Mouse (Mus musculus) heart, embryonic 13.5 days (tissue): ENCODE data around the gene Cav3. TPM values are rescaled to one million over a fixed set of nuclear protein-coding genes. Genes with fewer than 3 reads are reported as not detected.
A peak's percentile ranks its signal among the peaks of the same experiment; 100 is the strongest.

ENCODE experiments used
- ATAC-seq: fragments of 200-750 bp; cut with Nextera tagmentation; 2 replicates; pipeline ENCODE4 v1.8.0; 2017; ENCODE audit warnings: moderate TSS enrichment; ENCODE audit not compliant: insufficient number of reproducible peaks, low FRiP score, low TSS enrichment; ENCODE audit errors: extremely low read depth
- H3K27ac ChIP-seq: fragments of 300-500 bp; sonication (generic); replicated peaks from 2 replicates; pipeline ENCODE4 v1.5.1; 2015; ENCODE audit warnings: moderate library complexity, mild to moderate bottlenecking, inconsistent platforms
- H3K27me3 ChIP-seq: fragments of 300-500 bp; sonication (generic); replicated peaks from 2 replicates; pipeline ENCODE4 v1.6.1; 2015; ENCODE audit warnings: mild to moderate bottlenecking, inconsistent platforms
- H3K36me3 ChIP-seq: fragments of 300-500 bp; sonication (generic); 2 replicates; pipeline ENCODE4 v1.6.1; 2015; ENCODE audit warnings: mild to moderate bottlenecking, inconsistent platforms
- H3K4me1 ChIP-seq: fragments of 300-500 bp; sonication (generic); 2 replicates; pipeline ENCODE4 v1.6.1; 2015; ENCODE audit warnings: inconsistent platforms
- H3K4me2 ChIP-seq: fragments of 300-500 bp; sonication (generic); 2 replicates; pipeline ENCODE4 v1.6.1; 2015; ENCODE audit warnings: inconsistent platforms, mild to moderate bottlenecking, moderate library complexity
- H3K4me3 ChIP-seq: fragments of 300-500 bp; sonication (generic); 2 replicates; pipeline ENCODE4 v1.5.1; 2015; ENCODE audit warnings: moderate library complexity, mild to moderate bottlenecking, inconsistent platforms
- H3K9ac ChIP-seq: fragments of 300-500 bp; sonication (generic); 2 replicates; pipeline ENCODE4 v1.6.1; 2015; ENCODE audit warnings: inconsistent platforms, mild to moderate bottlenecking, moderate library complexity
- H3K9me3 ChIP-seq: fragments of 300-500 bp; sonication (generic); 2 replicates; pipeline ENCODE4 v1.6.1; 2016; ENCODE audit warnings: inconsistent platforms
- WGBS: fragments of 180-500 bp; shearing (Covaris S2); methylation state at CpG from one replicate; pipeline ENCODE4 v1.1.7; 2015; ENCODE audit warnings: mixed read lengths; 5-methylcytosine and 5-hydroxymethylcytosine counted together
- polyA plus RNA-seq: library from polyadenylated mRNA; unstranded; fragments of >200 nt; fragmentation: Nextera tagmentation; extraction: Ambion mirVana; gene quantifications from 2 replicates; pipeline ENCODE4 v1.2.1, GENCODE M21; 2015

Gene Cav3
- polyA plus RNA-seq, 1 experiment from 2014 or later: 75.5 TPM

- no peak overlapping the region for H3K9ac ChIP-seq
- no peak overlapping the region for H3K4me2 ChIP-seq
- 0 out of 2 replicates have a peak, but pooled peaks cover 5% of the 10 kb centered on the region for H3K4me1 ChIP-seq
- H3K4me3 ChIP-seq: no peak overlapping the region
- no peak for ATAC-seq
- peaks cover 39% of the 10 kb centered on the region for H3K27me3 ChIP-seq
- WGBS: 49% methylated on average over 13 of the region's 13 CpGs
- no peak overlapping the region for H3K27ac ChIP-seq
- no peaks in the 10 kb centered on the region for H3K36me3 ChIP-seq
- no peaks in the 10 kb centered on the region for H3K9me3 ChIP-seq
Observed at GRCm38 (mm10) chr6:112479861-112480260, 20.6 kb downstream of the Cav3 start.

GRCm38 (mm10) chr6:112484316-112484715 is 25.0 kb downstream of the Cav3 start:
- Histone ChIP-seq H3K36me3 (no peaks in the 10 kb centered on the region), H3K9ac (no peak overlapping the region), H3K27ac (no peak overlapping the region), H3K9me3 (no peaks in the 10 kb centered on the region), H3K4me3 (no peak overlapping the region), H3K27me3 (peaks cover 80% of the 10 kb centered on the region), H3K4me1 (peaks cover 12% of the 10 kb centered on the region), H3K4me2 (no peak overlapping the region)
- 5% methylated on average over 4 of the region's 4 CpGs for WGBS
- no peak for ATAC-seq

- Histone ChIP-seq H3K27ac (no peak overlapping the region), H3K9ac (no peak overlapping the region), H3K4me1 (peaks cover 22% of the 10 kb centered on the region), H3K36me3 (no peaks in the 10 kb centered on the region), H3K4me2 (no peak overlapping the region), H3K9me3 (no peaks in the 10 kb centered on the region), H3K27me3 (peaks cover 91% of the 10 kb centered on the region), H3K4me3 (no peak overlapping the region)
- 82% methylated on average over 5 of the region's 5 CpGs for WGBS
- ATAC-seq: no peak
Observed at GRCm38 (mm10) chr6:112487993-112488392, 28.7 kb downstream of the Cav3 start.

GRCm38 (mm10) chr6:112488821-112489180 is 29.5 kb downstream of the Cav3 start:
- peaks cover 88% of the 10 kb centered on the region for H3K27me3 ChIP-seq
- no peaks in the 10 kb centered on the region for H3K36me3 ChIP-seq
- H3K4me3 ChIP-seq: peak overlapping the region; percentile 46
- peak overlapping the region; percentile 73 for H3K4me2 ChIP-seq
- 25% methylated on average over 24 of the region's 24 CpGs for WGBS
- peaks cover 22% of the 10 kb centered on the region for H3K4me1 ChIP-seq
- H3K27ac ChIP-seq: no peak overlapping the region
- H3K9ac ChIP-seq: peak overlapping the region; percentile 59; the same call in 1 of the 2 replicates
- no peak for ATAC-seq
- H3K9me3 ChIP-seq: no peaks in the 10 kb centered on the region

GRCm38 (mm10) chr6:112489181-112489909 is 30.0 kb downstream of the Cav3 start:
- Histone ChIP-seq H3K9ac (peak overlapping the region; percentile 59), H3K9me3 (no peaks in the 10 kb centered on the region), H3K4me2 (peak overlapping the region; percentile 73), H3K27ac (no peak overlapping the region), H3K4me1 (peaks cover 22% of the 10 kb centered on the region), H3K27me3 (peaks cover 84% of the 10 kb centered on the region), H3K4me3 (peak overlapping the region; percentile 46), H3K36me3 (no peaks in the 10 kb centered on the region)
- no peak for ATAC-seq
- WGBS: 5% methylated on average over 71 of the region's 72 CpGs

GRCm38 (mm10) chr6:112489910-112490559 is 30.7 kb downstream of the Cav3 start, which contains the start of gene Oxtr:
Gene Oxtr (minus strand): TSS chr6:112489943.
- Histone ChIP-seq H3K36me3 (no peaks in the 10 kb centered on the region), H3K4me3 (peak within 1 kb of the TSS; percentile 46), H3K27ac (no peak within 1 kb of the TSS), H3K27me3 (peaks cover 78% of the 10 kb centered on the region), H3K9ac (peak within 1 kb of the TSS; percentile 70), H3K9me3 (no peaks in the 10 kb centered on the region), H3K4me1 (peaks cover 27% of the 10 kb centered on the region), H3K4me2 (peak within 1 kb of the TSS; percentile 73)
- ATAC-seq: no peak
- 7% methylated on average over 21 of the region's 24 CpGs for WGBS

- Histone ChIP-seq H3K4me3 (peak overlapping the region; percentile 46), H3K9ac (peak overlapping the region; percentile 70), H3K36me3 (no peaks in the 10 kb centered on the region), H3K27ac (no peak overlapping the region), H3K27me3 (peaks cover 71% of the 10 kb centered on the region), H3K4me2 (peak overlapping the region; percentile 73), H3K9me3 (no peaks in the 10 kb centered on the region), H3K4me1 (peaks cover 27% of the 10 kb centered on the region)
- peak; percentile 38; the same call in 1 of the 2 replicates for ATAC-seq
- 2% methylated on average over 35 of the region's 35 CpGs for WGBS
Observed at GRCm38 (mm10) chr6:112490625-112491242, 31.4 kb downstream of the Cav3 start.

GRCm38 (mm10) chr6:112491521-112491920 is 32.2 kb downstream of the Cav3 start:
- Histone ChIP-seq H3K9me3 (no peaks in the 10 kb centered on the region), H3K36me3 (no peaks in the 10 kb centered on the region), H3K27me3 (peaks cover 67% of the 10 kb centered on the region), H3K27ac (no peak overlapping the region), H3K4me3 (no peak overlapping the region), H3K4me1 (peaks cover 27% of the 10 kb centered on the region), H3K9ac (no peak overlapping the region), H3K4me2 (no peak overlapping the region)
- ATAC-seq: no peak
- 77% methylated on average over 8 of the region's 8 CpGs for WGBS

GRCm38 (mm10) chr6:112492656-112493055 is 33.4 kb downstream of the Cav3 start:
- no peak overlapping the region for H3K4me3 ChIP-seq
- H3K36me3 ChIP-seq: no peaks in the 10 kb centered on the region
- ATAC-seq: no peak
- no peak overlapping the region for H3K27ac ChIP-seq
- no peak overlapping the region for H3K9ac ChIP-seq
- WGBS: 84% methylated on average over 6 of the region's 6 CpGs
- H3K9me3 ChIP-seq: no peaks in the 10 kb centered on the region
- H3K27me3 ChIP-seq: peaks cover 62% of the 10 kb centered on the region
- no peak overlapping the region for H3K4me2 ChIP-seq
- H3K4me1 ChIP-seq: peaks cover 27% of the 10 kb centered on the region

GRCm38 (mm10) chr6:112493371-112493770 is 34.1 kb downstream of the Cav3 start:
- Histone ChIP-seq H3K27ac (no peak overlapping the region), H3K9ac (no peak overlapping the region), H3K4me3 (no peak overlapping the region), H3K36me3 (no peaks in the 10 kb centered on the region), H3K9me3 (no peaks in the 10 kb centered on the region), H3K27me3 (peaks cover 59% of the 10 kb centered on the region), H3K4me2 (no peak overlapping the region), H3K4me1 (peaks cover 27% of the 10 kb centered on the region)
- ATAC-seq: no peak
- 76% methylated on average over 9 of the region's 9 CpGs for WGBS

- 60% methylated on average over 10 of the region's 10 CpGs for WGBS
- no peaks in the 10 kb centered on the region for H3K36me3 ChIP-seq
- H3K4me3 ChIP-seq: no peak overlapping the region
- no peaks in the 10 kb centered on the region for H3K9me3 ChIP-seq
- H3K27ac ChIP-seq: no peak overlapping the region
- H3K4me1 ChIP-seq: peaks cover 17% of the 10 kb centered on the region
- no peak overlapping the region for H3K9ac ChIP-seq
- peaks cover 48% of the 10 kb centered on the region for H3K27me3 ChIP-seq
- no peak overlapping the region for H3K4me2 ChIP-seq
- no peak for ATAC-seq
Observed at GRCm38 (mm10) chr6:112494620-112495081, 35.3 kb downstream of the Cav3 start.
